Mouse (Mus musculus): Measurements from ENCODE around the gene Ap1s2. TPM values are rescaled to one million over a fixed set of nuclear protein-coding genes. Genes with fewer than 3 reads are reported as not detected.

The Ap1s2 gene
- polyA plus RNA-seq, 1 experiment from 2014 or later, result 30.7 TPM

GRCm38 (mm10) chrX:163981500-163981899 is 72.7 kb downstream of the Ap1s2 start:
- Histone ChIP-seq H3K4me1 (no peaks in the 10 kb centered on the region), H3K9me3 (replicated peaks) (no peaks in the 10 kb centered on the region), H3K27me3 (no peaks in the 10 kb centered on the region), H3K4me2 (replicated peaks) (no peak overlapping the region), H3K27ac (replicated peaks) (no peak overlapping the region), H3K36me3 (no peaks in the 10 kb centered on the region), H3K4me3 (replicated peaks) (no peak overlapping the region), H3K9ac (no peak overlapping the region)
- WGBS, result 46% methylated on average over 4 of the region's 4 CpGs
- ATAC-seq (ENCODE audit: insufficient number of reproducible peaks, low FRiP score, low TSS enrichment, low read depth), result no peak

- H3K27me3 ChIP-seq, result no peaks in the 10 kb centered on the region
- H3K36me3 ChIP-seq, result no peaks in the 10 kb centered on the region
- H3K9me3 ChIP-seq (replicated peaks), result no peaks in the 10 kb centered on the region
- 74% methylated on average over 6 of the region's 6 CpGs for WGBS
- no peak overlapping the region for H3K4me3 ChIP-seq (replicated peaks)
- no peak overlapping the region for H3K27ac ChIP-seq (replicated peaks)
- H3K4me2 ChIP-seq (replicated peaks), result no peak overlapping the region
- no peak for ATAC-seq (ENCODE audit: insufficient number of reproducible peaks, low FRiP score, low TSS enrichment, low read depth)
- no peak overlapping the region for H3K9ac ChIP-seq
- no peaks in the 10 kb centered on the region for H3K4me1 ChIP-seq
Observed at GRCm38 (mm10) chrX:163982129-163982528, 73.3 kb downstream of the Ap1s2 start.

Other genes with a start within 250 kb of the Ap1s2 start
- 0.46 and 0.49 TPM in 2 replicates for gene Rnf138rt1, start 147.7 kb upstream of the Ap1s2 start, polyA plus RNA-seq (2015; fragmentation: Nextera tagmentation; extraction: Ambion mirVana)
- gene Zrsr2, start 49.6 kb downstream of the Ap1s2 start, polyA plus RNA-seq (2015; fragmentation: Nextera tagmentation; extraction: Ambion mirVana), result 55.7 and 61.5 TPM in 2 replicates
- gene Car5b, start 119.0 kb downstream of the Ap1s2 start, polyA plus RNA-seq (2015; fragmentation: Nextera tagmentation; extraction: Ambion mirVana), result 0.81 and 0.92 TPM in 2 replicates
- gene Siah1b, start 167.5 kb downstream of the Ap1s2 start, polyA plus RNA-seq (2015; fragmentation: Nextera tagmentation; extraction: Ambion mirVana), result 22.5 and 23.1 TPM in 2 replicates
- not detected in 2 replicates for gene Cltrn, start 179.8 kb downstream of the Ap1s2 start, polyA plus RNA-seq (2015; fragmentation: Nextera tagmentation; extraction: Ambion mirVana)
- 9.7 and 11.8 TPM in 2 replicates for gene Ace2, start 230.3 kb downstream of the Ap1s2 start, polyA plus RNA-seq (2015; fragmentation: Nextera tagmentation; extraction: Ambion mirVana)

All from embryonic facial prominence, embryonic 15.5 days (tissue).